Mouse (Mus musculus) CD4-positive, CD25-positive, alpha-beta regulatory T cell, adult 2 months (primary cell): ENCODE results near the gene Irgm1.
"Not testable (repeated sequence)": the region's sequence is repeated elsewhere in the genome, so short reads cannot be mapped to it uniquely, and the experiment has no call there.

Experiments used
- DNase-seq: peaks from one replicate; pipeline ENCODE4 v3.0.0-alpha.2; 2012; ENCODE audit warnings: low read depth, low spot score

Gene Irgm1

GRCm38 (mm10) chr11:48833731-48834639 is 37.5 kb downstream of the Irgm1 start:
- DNase-seq: peak; percentile 94

GRCm38 (mm10) chr11:48833078-48833730 is 38.3 kb downstream of the Irgm1 start:
- DNase-seq: peak; percentile 51

- no peak for DNase-seq
Observed at GRCm38 (mm10) chr11:48831273-48831672, 40.2 kb downstream of the Irgm1 start.

GRCm38 (mm10) chr11:48830279-48830678 is 41.2 kb downstream of the Irgm1 start:
- DNase-seq: no peak

DNA sequence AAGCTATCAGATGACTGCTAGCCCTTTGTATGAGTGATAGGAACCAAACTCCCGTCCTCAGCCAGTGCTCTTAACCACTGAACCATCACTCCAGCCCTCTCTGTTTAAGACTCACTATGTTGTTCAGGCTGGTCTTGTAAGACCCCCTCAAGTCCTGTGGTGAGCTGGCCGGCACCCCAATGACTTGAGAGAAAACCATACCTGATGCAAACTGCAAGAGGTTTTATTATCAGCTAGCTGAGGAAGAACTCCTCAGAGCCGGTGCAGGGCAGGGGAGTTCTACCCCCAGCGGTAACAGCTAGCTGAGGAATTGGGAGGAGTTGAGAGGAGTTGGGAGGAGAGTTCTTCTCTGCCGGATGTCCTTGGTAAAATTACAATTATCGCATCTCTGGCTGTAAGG is 43.6 kb downstream of the Irgm1 start:
- no peak for DNase-seq

DNA sequence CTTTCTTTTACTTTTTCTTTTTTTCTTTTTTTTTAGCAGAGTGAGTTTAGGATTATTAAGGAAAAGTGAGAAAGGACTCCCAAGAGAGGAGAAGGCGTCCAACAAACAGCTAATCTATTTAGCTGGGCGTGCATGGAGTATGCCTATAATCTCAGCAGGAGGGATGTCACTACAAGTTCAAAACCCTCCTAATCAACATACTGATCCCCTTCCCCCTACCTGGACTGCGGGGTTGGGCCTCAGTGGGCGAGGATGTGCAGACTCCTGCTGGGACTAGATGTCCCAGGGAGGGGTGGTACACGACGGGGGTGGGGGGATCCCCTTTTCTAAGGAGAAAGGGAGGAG is 44.8 kb downstream of the Irgm1 start:
- peak; percentile 45 for DNase-seq

DNA sequence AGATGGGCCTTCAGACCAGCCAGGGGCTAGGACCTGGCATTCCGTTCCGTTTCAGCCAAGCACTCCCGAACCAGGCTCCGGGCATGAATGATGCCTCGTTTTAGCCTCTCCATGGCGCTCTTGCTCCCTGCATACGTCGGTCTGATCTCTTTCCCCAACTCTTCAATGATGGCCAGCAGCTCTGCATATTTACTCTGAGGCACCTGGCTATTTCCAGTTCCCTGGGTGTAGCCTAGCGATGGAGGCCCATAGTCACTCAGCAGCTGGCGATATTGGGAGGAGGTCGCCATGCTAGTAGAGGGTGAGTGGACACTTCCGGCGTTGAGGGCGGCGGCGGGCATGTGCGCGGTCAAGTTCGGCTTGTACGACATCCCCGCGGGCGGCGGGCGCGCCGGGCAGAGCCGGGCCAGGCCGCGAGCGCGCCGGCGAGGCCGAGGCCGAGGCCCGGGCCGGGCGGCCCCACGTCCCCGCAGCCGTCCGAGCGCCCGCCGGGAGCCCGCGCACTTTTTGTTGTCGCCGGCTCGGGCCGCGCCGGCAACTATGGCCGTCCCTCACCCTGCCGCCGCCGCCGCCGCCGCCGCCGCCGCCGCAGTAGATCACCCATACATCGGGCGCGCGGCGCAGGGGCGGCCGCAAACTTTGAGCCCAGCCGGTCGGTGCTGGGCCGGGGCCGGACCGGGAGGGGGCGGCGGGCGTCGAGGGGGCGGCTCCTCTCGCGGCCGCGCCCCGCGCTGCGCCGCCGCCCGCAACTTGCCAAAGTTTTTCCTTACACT is 45.3 kb downstream of the Irgm1 start, which contains the start of the genes Trim7 and Gm12184:
Gene Trim7 (plus strand): TSS at position 162 of the 773 bp plus-strand sequence.
Gene Gm12184 (minus strand): TSS at position 677 of the 773 bp plus-strand sequence.
- DNase-seq: not testable (repeated sequence)

- DNase-seq: peak; percentile 33
Observed at GRCm38 (mm10) chr11:48824311-48824830, 47.1 kb downstream of the Irgm1 start.

GRCm38 (mm10) chr11:48823536-48823972 is 47.9 kb downstream of the Irgm1 start:
- peak; percentile 91 for DNase-seq

DNA sequence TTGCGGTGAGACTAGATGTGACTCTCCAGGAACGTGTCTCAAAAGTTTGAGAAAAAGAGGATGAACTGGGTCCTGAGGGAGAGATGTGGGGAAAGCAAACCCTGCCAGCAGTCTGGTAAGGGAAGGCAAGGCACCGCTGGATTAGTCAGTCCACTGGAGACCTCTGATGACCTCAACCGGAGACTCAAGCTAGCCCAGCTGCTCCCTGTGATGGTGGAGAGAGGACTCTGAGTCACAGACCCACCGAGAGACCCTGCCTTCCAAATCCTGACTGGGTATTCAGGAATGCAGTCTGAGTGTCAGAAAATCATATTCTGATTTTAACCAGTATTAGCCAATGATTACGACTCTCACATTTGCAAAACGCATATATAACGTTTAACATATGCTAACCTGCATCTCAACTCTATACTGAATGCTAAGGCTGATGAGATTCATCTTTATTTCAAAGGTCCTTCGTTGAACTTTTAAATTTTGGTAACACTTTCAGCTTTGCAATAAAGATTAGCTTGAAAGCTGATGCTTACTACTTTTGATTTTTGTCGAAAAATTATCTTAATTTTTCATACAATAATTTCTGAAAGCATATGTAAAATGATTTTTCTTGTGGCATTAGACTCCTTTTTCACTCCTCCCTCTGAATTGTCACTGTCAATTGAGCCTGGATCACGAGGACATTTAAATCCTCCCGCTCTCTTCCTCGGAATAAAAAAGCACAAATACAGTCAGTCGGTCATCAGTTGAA is 48.5 kb downstream of the Irgm1 start:
- DNase-seq: no peak

DNA sequence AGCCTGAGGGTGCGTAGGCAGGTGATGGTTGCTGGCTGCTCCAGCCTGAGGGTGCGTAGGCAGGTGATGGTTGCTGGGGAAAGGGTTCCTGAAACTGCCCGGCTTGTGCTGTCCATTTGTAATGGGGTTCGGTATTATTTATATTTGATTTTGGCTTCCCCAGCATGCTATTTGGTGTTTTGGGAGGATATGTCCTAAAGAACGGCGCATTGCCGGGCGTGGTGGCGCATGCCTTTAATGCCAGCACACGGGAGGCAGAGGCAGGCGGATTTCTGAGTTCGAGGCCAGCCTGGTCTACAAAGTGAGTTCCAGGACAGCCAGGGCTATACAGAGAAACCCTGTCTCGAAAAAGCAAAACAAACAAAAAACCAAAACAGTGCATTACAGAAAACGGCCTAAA is 50.2 kb downstream of the Irgm1 start:
- DNase-seq: not testable (repeated sequence)

GRCm38 (mm10) chr11:48820308-48820674 is 51.2 kb downstream of the Irgm1 start:
- DNase-seq: peak; percentile 34

DNA sequence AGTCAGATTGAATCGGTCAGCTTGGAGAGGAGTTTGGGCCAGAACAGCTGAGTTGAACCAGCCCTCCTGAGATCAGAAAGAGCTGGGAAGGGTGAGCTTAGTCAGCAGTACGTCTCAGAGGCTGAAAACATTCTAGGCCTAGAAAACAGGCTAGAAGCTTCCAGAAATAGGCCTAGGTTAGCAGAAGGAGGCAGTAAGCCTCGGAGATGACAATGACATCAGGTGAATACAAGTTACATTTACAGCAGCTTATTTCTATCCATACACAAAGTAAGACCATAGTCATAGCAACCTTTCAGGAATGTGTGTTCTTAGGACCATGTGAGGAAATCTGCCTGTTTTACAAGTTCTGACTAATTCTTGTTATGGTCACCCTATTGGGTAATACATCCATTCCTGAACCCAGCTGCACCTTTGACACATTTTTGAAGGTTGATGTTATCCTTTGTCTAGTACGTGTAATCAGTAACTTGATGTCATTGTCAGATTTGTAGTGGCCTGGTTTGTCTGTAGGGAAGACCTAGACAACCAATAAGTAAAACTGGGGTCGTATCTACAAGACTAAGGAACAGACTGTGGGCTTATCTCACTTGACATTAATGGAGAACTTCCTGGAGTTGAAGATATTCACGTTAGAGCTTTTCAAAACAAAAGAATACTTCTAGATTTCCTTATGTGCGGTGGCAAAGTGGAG is 51.7 kb downstream of the Irgm1 start:
- no peak for DNase-seq

GRCm38 (mm10) chr11:48818346-48818745 is 53.1 kb downstream of the Irgm1 start:
- DNase-seq: peak; percentile 95

DNA sequence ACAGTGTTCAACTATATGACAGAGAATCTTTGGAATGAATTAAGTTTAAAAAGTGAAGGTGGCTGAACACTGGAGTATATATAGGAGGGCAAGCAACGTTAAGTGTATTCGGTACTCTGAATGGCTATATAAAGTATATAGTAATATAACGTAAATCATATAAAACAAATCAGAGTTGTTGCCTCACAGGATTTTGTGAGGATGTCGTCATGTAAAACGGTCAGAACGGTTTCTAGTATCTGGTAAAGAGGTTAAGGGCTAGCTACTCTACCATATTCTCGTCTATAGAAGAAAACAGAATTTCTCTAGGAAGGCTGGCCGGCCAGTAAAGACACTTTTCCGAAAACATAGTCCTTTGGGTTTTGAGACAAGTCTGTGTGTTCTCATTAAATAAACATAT is 53.7 kb downstream of the Irgm1 start:
- peak; percentile 40 for DNase-seq

DNA sequence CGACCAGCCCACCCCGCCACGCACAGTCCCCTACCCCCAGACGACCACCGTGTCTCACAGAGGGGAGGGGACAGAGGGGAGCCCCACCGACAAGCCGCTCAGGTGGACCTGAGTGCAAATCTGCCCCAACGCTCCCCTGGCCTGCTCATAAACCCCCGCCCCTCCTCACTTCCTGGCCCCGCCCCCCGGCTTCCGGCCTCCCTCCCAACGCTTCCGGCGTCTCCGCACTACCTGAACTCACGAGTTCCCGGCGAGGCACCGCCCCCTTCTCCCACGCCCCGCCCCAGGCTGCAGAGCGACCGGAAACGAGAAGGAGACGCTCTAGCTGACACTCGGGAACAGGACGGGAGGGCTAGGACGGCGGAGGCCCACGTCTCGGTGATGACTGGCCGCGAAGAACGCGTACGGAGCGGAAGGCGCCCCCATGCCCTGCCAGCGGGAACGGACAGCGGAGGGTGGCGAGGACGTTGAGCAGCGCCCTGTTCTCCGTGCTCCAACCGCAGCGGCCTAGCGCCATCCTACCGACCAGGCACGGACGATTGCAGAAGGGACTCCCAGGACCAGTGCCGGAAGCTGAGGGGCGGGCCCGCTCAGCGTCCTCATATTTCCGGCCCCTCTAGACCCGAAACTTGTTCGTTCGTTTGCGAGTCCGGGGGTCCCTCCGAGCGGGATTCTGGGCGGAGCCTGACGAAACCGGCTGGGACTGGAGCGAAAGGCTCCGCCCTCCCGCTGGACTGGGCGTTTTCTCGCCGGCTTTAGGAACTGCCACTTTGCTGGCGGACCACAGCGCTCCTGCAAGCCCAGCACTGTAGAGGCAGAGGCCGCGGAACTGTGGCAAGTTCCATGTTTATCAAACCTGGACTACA is 54.5 kb downstream of the Irgm1 start, which contains the start of gene Trim41:
Gene Trim41 (minus strand): TSS at position 554 of the 866 bp plus-strand sequence.
- peak; percentile 100 for DNase-seq

DNA sequence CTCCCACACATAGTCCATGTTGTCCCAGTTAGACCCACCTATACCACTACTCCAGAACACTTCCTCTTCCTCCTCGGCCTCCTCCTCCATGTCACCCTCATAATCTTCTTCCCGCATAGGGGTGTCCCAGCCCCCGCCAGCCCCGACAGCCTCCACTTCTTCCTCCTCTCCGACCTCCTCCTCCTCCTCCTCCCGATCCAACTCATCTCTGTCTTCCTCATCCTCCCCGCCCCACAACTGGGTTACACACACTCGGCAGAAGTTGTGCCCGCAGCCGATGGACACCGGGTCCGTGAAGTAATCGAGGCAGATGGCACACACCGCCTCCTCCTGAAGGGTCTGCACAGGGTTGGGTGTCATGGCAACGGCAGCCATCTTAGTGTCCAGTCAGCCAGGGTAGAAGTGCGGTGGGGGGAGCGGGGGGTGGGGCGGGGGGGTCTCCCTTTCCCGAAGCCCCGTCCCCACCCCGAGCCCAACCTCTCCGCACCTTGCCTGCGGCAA is 55.2 kb downstream of the Irgm1 start:
- DNase-seq: peak; percentile 63

GRCm38 (mm10) chr11:48815851-48816250 is 55.6 kb downstream of the Irgm1 start:
- DNase-seq: no peak

GRCm38 (mm10) chr11:48813782-48814181 is 57.7 kb downstream of the Irgm1 start:
- DNase-seq: no peak
